Mouse (Mus musculus): ENCODE results near the gene 1700001O22Rik. TPM values are rescaled to one million over a fixed set of nuclear protein-coding genes. Genes with fewer than 3 reads are reported as not detected.

The 1700001O22Rik gene
- total RNA-seq, 2 experiments from 2014 or later, result 0.49 to 0.74 TPM

- DNase-seq, result no peak
Observed at GRCm38 (mm10) chr2:30752471-30752870, 51.0 kb downstream of the 1700001O22Rik start.

GRCm38 (mm10) chr2:30750025-30750424, 53.4 kb downstream of the 1700001O22Rik start:
- peak in 1 of 2 experiments; percentile 74 for DNase-seq

DNA sequence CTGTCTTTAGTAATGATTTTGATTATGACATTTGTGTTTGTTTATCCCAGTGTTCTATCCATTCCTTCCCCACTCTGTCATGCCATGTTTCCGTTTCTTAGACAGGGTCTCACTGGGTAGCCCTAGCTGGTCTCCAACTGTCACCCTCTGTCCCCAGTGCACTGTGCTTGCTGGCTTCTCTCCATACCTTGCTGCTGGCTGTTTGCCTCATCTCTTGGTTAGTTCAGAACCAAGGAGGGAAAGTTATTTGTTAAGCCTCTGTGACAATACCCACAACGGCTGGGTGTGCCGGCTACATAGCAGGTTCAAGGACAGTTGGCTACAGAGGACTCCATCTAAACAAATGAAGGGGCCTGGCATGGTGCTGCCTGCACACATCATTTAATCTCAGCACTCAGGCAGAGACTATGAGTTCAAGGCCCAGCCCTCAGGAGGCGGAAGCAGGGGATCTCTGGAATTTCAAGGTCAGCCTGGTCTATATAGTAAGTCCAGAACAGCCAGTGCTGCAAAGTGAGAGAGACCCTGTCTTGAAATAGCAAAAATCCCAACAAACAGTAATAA, 55.8 kb downstream of the 1700001O22Rik start:
- no peak for DNase-seq

Other genes starting within 250 kb of the 1700001O22Rik start
- 1 to 10 TPM in 1 of 2 experiments, under 1 TPM in 1; 0.57 to 1.2 TPM for gene Cstad, start 208.6 kb downstream of the 1700001O22Rik start, total RNA-seq (2021)
- gene Ntmt1, start 4.2 kb upstream of the 1700001O22Rik start, total RNA-seq (2021), result 10 to 100 TPM; 22.6 to 29.2 TPM
- 1 to 10 TPM; 6.6 to 7.4 TPM for gene Asb6, start 26.7 kb upstream of the 1700001O22Rik start, total RNA-seq (2021)
- 1 to 10 TPM in 1 of 2 experiments, under 1 TPM in 1; 0.92 to 1.5 TPM for gene Prrx2, start 31.3 kb upstream of the 1700001O22Rik start, total RNA-seq (2021)
- 1 to 10 TPM; 1.5 to 2.6 TPM for gene Ptges, start 126.2 kb upstream of the 1700001O22Rik start, total RNA-seq (2021)
- 10 to 100 TPM; 25.2 to 29.1 TPM for gene Tor1b, start 149.3 kb upstream of the 1700001O22Rik start, total RNA-seq (2021)
- 10 to 100 TPM in 1 of 2 experiments, 1 to 10 TPM in 1; 8.8 to 10.3 TPM for gene Tor1a, start 164.3 kb upstream of the 1700001O22Rik start, total RNA-seq (2021)
- 10 to 100 TPM; 19.4 to 22.9 TPM for gene BC005624, start 178.5 kb upstream of the 1700001O22Rik start, total RNA-seq (2021)
- 10 to 100 TPM; 50.1 to 53.8 TPM for gene Usp20, start 178.6 kb upstream of the 1700001O22Rik start, total RNA-seq (2021)